15 mouse cellular contexts compared by ENCODE assay signal in the genomic region with DNA sequence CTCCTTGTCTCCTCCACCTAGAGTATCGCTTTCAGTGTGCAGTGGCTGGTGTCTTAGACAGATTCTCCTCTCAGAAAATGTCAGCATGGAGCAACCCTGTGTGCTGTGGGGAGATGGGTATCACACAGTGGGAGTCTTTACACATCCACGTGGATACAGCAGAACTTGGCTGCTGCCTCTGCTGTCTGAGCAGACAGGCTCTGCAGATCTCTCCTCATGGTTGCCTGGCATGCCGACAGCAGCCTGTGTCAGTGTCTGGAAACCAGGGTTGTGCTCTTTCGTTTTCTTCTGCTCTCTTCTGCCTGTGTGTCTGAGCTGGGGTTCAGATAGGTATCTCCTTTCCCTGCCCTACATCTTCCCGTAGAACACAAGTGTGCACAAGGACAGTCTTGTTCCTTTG.
A peak's percentile ranks its signal among the peaks of the same experiment; 100 is the strongest.
DNase-seq lines count a peak whose midpoint lies in the region; ATAC-seq lines count a peak whose summit lies in the region.
"Had no signal": no experiment of that assay in that cellular context is flagged by ENCODE, and none has a peak within 500 bp of the region (broad histone marks: within the 10 kb centered on the region; RNA-seq: fewer than 3 reads in every experiment).

No protein-coding gene starts in this region.

- DNase-seq in cerebellum, adult 11-12 months = peak; percentile 26
- DNase-seq in frontal cortex, adult 2 months (ENCODE audit: extremely low spot score in 1 of 2, low spot score in 1 of 2) = peak; percentile 15 to 37
- peak; percentile 12 to 19 for DNase-seq in right cerebral cortex, adult 2 months (ENCODE audit: low spot score in 2 of 2)
- DNase-seq in gastrocnemius, postnatal 25 days = no peak
- DNase-seq in heart, adult 11 months = no peak
- DNase-seq in gastrocnemius, postnatal 10 days = no peak
- DNase-seq: adrenal gland, postnatal 25 days; kidney, adult 11 months; kidney, postnatal 4 days; lung, adult 2 months had no signal

- H3K27ac ChIP-seq in forebrain, embryonic 16.5 days (ENCODE audit: low read length) = no peak overlapping the region
- H3K27ac ChIP-seq in forebrain, embryonic 13.5 days = no peak overlapping the region
- H3K27ac ChIP-seq: heart, embryonic 10.5 days; limb, embryonic 15.5 days had no signal

- peaks cover 13% of the 10 kb centered on the region for H3K4me1 ChIP-seq in forebrain, embryonic 16.5 days (replicated peaks; ENCODE audit: control insufficient read depth, insufficient read depth, low read length)
- peaks cover 13% of the 10 kb centered on the region for H3K4me1 ChIP-seq in forebrain, embryonic 13.5 days
- H3K4me1 ChIP-seq: heart, embryonic 10.5 days; limb, embryonic 15.5 days had no signal

- H3K27me3 ChIP-seq in forebrain, embryonic 16.5 days (replicated peaks; ENCODE audit: control insufficient read depth, insufficient read depth, low read length) = no peaks in the 10 kb centered on the region
- no peaks in the 10 kb centered on the region for H3K27me3 ChIP-seq in forebrain, embryonic 13.5 days

- WGBS in forebrain, embryonic 16.5 days = 59% methylated on average over 5 of the region's 5 CpGs
- WGBS in forebrain, embryonic 13.5 days = 65% methylated on average over 5 of the region's 5 CpGs

- H3K9ac ChIP-seq in forebrain, embryonic 16.5 days (replicated peaks; ENCODE audit: low read depth, low read length) = no peak overlapping the region
- no peak overlapping the region for H3K9ac ChIP-seq in forebrain, embryonic 13.5 days
- H3K9ac ChIP-seq: limb, embryonic 15.5 days had no signal

- H3K9me3 ChIP-seq in forebrain, embryonic 16.5 days (ENCODE audit: control insufficient read depth, low read length) = no peaks in the 10 kb centered on the region
- no peaks in the 10 kb centered on the region for H3K9me3 ChIP-seq in forebrain, embryonic 13.5 days (replicated peaks)
- H3K9me3 ChIP-seq: heart, embryonic 10.5 days; limb, embryonic 15.5 days; megakaryocyte, embryonic 14.5 days had no signal

- ATAC-seq in forebrain, embryonic 16.5 days = peak; percentile 49; the same call in 1 of the 2 replicates
- ATAC-seq in forebrain, embryonic 13.5 days = no peak

- no peak overlapping the region for H3K4me2 ChIP-seq in forebrain, embryonic 16.5 days (ENCODE audit: low read length)
- H3K4me2 ChIP-seq in forebrain, embryonic 13.5 days = no peak overlapping the region
- H3K4me2 ChIP-seq: limb, embryonic 15.5 days had no signal

- no peak overlapping the region for H3K4me3 ChIP-seq in forebrain, embryonic 16.5 days (replicated peaks; ENCODE audit: low read length)
- no peak overlapping the region for H3K4me3 ChIP-seq in forebrain, embryonic 13.5 days
- H3K4me3 ChIP-seq: heart, embryonic 10.5 days; limb, embryonic 15.5 days; megakaryocyte, embryonic 14.5 days had no signal

- H3K36me3 ChIP-seq in forebrain, embryonic 16.5 days (ENCODE audit: control insufficient read depth, insufficient read depth) = no peaks in the 10 kb centered on the region
- H3K36me3 ChIP-seq in forebrain, embryonic 13.5 days (ENCODE audit: poor library complexity, severe bottlenecking) = no peaks in the 10 kb centered on the region
- H3K36me3 ChIP-seq: heart, embryonic 10.5 days; limb, embryonic 15.5 days had no signal

Comparison
In these comparisons a context has a peak if more than half of its experiments do, and no peak if none do; other contexts are left out.
1. DNase-seq: peak in cerebellum, adult 11-12 months (single experiment), frontal cortex, adult 2 months (2 of 2) and right cerebral cortex, adult 2 months (2 of 2); none in gastrocnemius, postnatal 25 days (single experiment), heart, adult 11 months (single experiment) and gastrocnemius, postnatal 10 days (single experiment).